Mouse (Mus musculus) lung, adult 2 months (tissue): ENCODE measurements at regions not wholly inside any gene's neighbourhood (a gene's known extent, or its start where the extent isn't known, plus 50 kb on each side); places are given as distances from the start of the nearest gene placed in this dataset.
A peak's percentile ranks its signal among the peaks of the same experiment; 100 is the strongest.
"Not testable (repeated sequence)": the region's sequence is repeated elsewhere in the genome, so short reads cannot be mapped to it uniquely, and the experiment has no call there.

Experiments used
- DNase-seq: peaks from one replicate; pipeline ENCODE4 v3.0.0; 2022
- H3K4me1 ChIP-seq: fragments of 200-500 bp; 2 replicates; pipeline ENCODE4 v1.6.1; 2011; ENCODE audit warnings: low read length; ENCODE audit not compliant: control insufficient read depth, insufficient read depth
- H3K4me3 ChIP-seq: fragments of 200-500 bp; replicated peaks from 2 replicates; pipeline ENCODE3; 2011; ENCODE audit warnings: low read depth, mild to moderate bottlenecking, control low read depth, low read length; ENCODE audit errors: extremely low read depth
- CTCF ChIP-seq: fragments of 200-500 bp; IDR thresholded peaks from 2 replicates; pipeline ENCODE4 v1.5.1; 2011; ENCODE audit warnings: mild to moderate bottlenecking, low read length, control low read depth; ENCODE audit not compliant: insufficient read depth
- POLR2A ChIP-seq: fragments of 200-500 bp; IDR thresholded peaks from 2 replicates; pipeline ENCODE4 v1.6.1; 2011; ENCODE audit warnings: low read depth, mild to moderate bottlenecking, control low read depth, low read length, borderline replicate concordance; ENCODE audit errors: extremely low read depth
- WGBS: fragments of 180-500 bp; shearing (Covaris S2); methylation state at CpG from one replicate; pipeline ENCODE4 v1.1.7; 2018; 5-methylcytosine and 5-hydroxymethylcytosine counted together

GRCm38 (mm10) chr17:79538789-79539188 lies 72.9 kb upstream of the Rmdn2 start:
- H3K4me1 ChIP-seq: no peaks in the 10 kb centered on the region; the same call in 1 of the 2 replicates
- 25% methylated on average over 4 of the region's 4 CpGs for WGBS
- H3K4me3 ChIP-seq: no peak overlapping the region
- TF ChIP-seq POLR2A: no peak
- no peak for TF ChIP-seq CTCF
- DNase-seq: no peak

- H3K4me3 ChIP-seq: no peak overlapping the region
- peaks cover 10% of the 10 kb centered on the region for H3K4me1 ChIP-seq
- DNase-seq: no peak
- TF ChIP-seq POLR2A (no peak), CTCF (no peak)
- WGBS: 64% methylated on average over 1 of the region's 1 CpGs
These were observed 71.6 kb upstream of the Rmdn2 start for GRCm38 (mm10) chr17:79540038-79540437.

GRCm38 (mm10) chr17:79540511-79540910 lies 71.2 kb upstream of the Rmdn2 start:
- WGBS: 94% methylated on average over 2 of the region's 2 CpGs
- no peak for DNase-seq
- Histone ChIP-seq H3K4me3 (no peak overlapping the region), H3K4me1 (peaks cover 12% of the 10 kb centered on the region)
- TF ChIP-seq CTCF (no peak), POLR2A (no peak)

- Histone ChIP-seq H3K4me3 (no peak overlapping the region), H3K4me1 (peaks cover 12% of the 10 kb centered on the region)
- TF ChIP-seq CTCF (no peak), POLR2A (no peak)
- 18% methylated on average over 7 of the region's 7 CpGs for WGBS
- peak; percentile 60 for DNase-seq
These were observed 67.6 kb upstream of the Rmdn2 start for GRCm38 (mm10) chr17:79543907-79544522.

- no peak for DNase-seq
- no peak for TF ChIP-seq POLR2A
- no peak for TF ChIP-seq CTCF
- whole genome bisulfite sequencing: 94% methylated on average over 2 of the region's 2 CpGs
These were observed 65.8 kb upstream of the Rmdn2 start for GRCm38 (mm10) chr17:79545878-79546277.

GRCm38 (mm10) chr17:79547075-79547474 lies 64.6 kb upstream of the Rmdn2 start:
- H3K4me1 ChIP-seq: peaks cover 12% of the 10 kb centered on the region
- TF ChIP-seq POLR2A (no peak), CTCF (no peak)
- no peak overlapping the region for H3K4me3 ChIP-seq
- WGBS: 92% methylated on average over 2 of the region's 2 CpGs
- no peak for DNase-seq

More at GRCm38 (mm10) chr17:79545878-79546277, 65.8 kb upstream of the Rmdn2 start:
- no peak overlapping the region for H3K4me3 ChIP-seq
- H3K4me1 ChIP-seq: peaks cover 12% of the 10 kb centered on the region

- 74% methylated on average over 3 of the region's 3 CpGs for WGBS
- TF ChIP-seq POLR2A (no peak), CTCF (no peak)
- DNase-seq: no peak
These were observed 64.1 kb upstream of the Rmdn2 start for GRCm38 (mm10) chr17:79547524-79547923.

GRCm38 (mm10) chr17:79550409-79550808 lies 61.3 kb upstream of the Rmdn2 start:
- H3K4me1 ChIP-seq, H3K4me3 ChIP-seq, DNase-seq: not testable (repeated sequence)
- 81% methylated on average over 1 of the region's 1 CpGs for WGBS

More at GRCm38 (mm10) chr17:79547524-79547923, 64.1 kb upstream of the Rmdn2 start:
- peaks cover 12% of the 10 kb centered on the region for H3K4me1 ChIP-seq
- H3K4me3 ChIP-seq: no peak overlapping the region

- Histone ChIP-seq H3K4me1 (peaks cover 18% of the 10 kb centered on the region), H3K4me3 (no peak overlapping the region)
- 53% methylated on average over 2 of the region's 2 CpGs for WGBS
- no peak for DNase-seq
- TF ChIP-seq POLR2A (no peak), CTCF (no peak)
These were observed 57.8 kb upstream of the Rmdn2 start for GRCm38 (mm10) chr17:79553850-79554249.

- peaks cover 18% of the 10 kb centered on the region for H3K4me1 ChIP-seq
- no peak for DNase-seq
- WGBS: 22% methylated on average over 1 of the region's 1 CpGs
- TF ChIP-seq POLR2A: no peak
- no peak for TF ChIP-seq CTCF
- no peak overlapping the region for H3K4me3 ChIP-seq
These were observed 56.1 kb upstream of the Rmdn2 start for GRCm38 (mm10) chr17:79555593-79555992.
